21 mouse cellular contexts compared by ENCODE assay signal in genomic region chr10:4670053-4670452, GRCm38 (mm10). TPM values are rescaled to one million over a fixed set of nuclear protein-coding genes. Genes with fewer than 3 reads are reported as not detected.
DNase-seq lines count a peak whose midpoint lies in the region; TF ChIP-seq lines count a peak whose summit lies in the region.
"Had no signal": no experiment of that assay in that cellular context is flagged by ENCODE, and none has a peak within 500 bp of the region (broad histone marks: within the 10 kb centered on the region; RNA-seq: fewer than 3 reads in every experiment).

No protein-coding gene starts in this region.

- no peaks in the 10 kb centered on the region for H3K27me3 ChIP-seq in myocyte (ENCODE audit: control insufficient read depth, insufficient read depth, insufficient read length)
- H3K27me3 ChIP-seq: CH12.LX; embryonic facial prominence, embryonic 12.5 days; forebrain, embryonic 13.5 days; forebrain, embryonic 15.5 days had no signal

- TF ChIP-seq CTCF in gastrocnemius, adult 2 months (IDR thresholded peaks at IDR 0.05), result no peak

- no peak overlapping the region for H3K4me3 ChIP-seq in gastrocnemius, adult 2 months
- H3K4me3 ChIP-seq in myocyte, result no peak overlapping the region
- H3K4me3 ChIP-seq: embryonic facial prominence, embryonic 10.5 days; embryonic facial prominence, embryonic 12.5 days; forebrain, embryonic 13.5 days; forebrain, embryonic 15.5 days had no signal

- H3K4me2 ChIP-seq in myocyte (ENCODE audit: low read depth), result no peak overlapping the region
- H3K4me2 ChIP-seq: embryonic facial prominence, embryonic 12.5 days; forebrain, embryonic 13.5 days; forebrain, embryonic 15.5 days had no signal

- no peaks in the 10 kb centered on the region for H3K79me2 ChIP-seq in myocyte (ENCODE audit: control insufficient read depth, insufficient read depth)

- intact Hi-C loops in gastrocnemius, adult 2 months (cut with DNase I), result loop anchor here (5.0 kb wide), 2 partner anchors 42 to 48 kb away; no protein-coding TSS in a partner anchor

- no peak for TF ChIP-seq POLR2A in myocyte (IDR thresholded peaks at IDR 0.05; ENCODE audit: insufficient read length, low read depth)

- H3ac ChIP-seq in myocyte (ENCODE audit: control insufficient read depth, insufficient read length), result no peak overlapping the region

- H3K27ac ChIP-seq in gastrocnemius, adult 2 months, result peak overlapping the region; percentile 35; the same call in 1 of the 2 replicates
- H3K27ac ChIP-seq: embryonic facial prominence, embryonic 10.5 days; embryonic facial prominence, embryonic 12.5 days; forebrain, embryonic 13.5 days; forebrain, embryonic 15.5 days had no signal

- no peaks in the 10 kb centered on the region for H3K36me3 ChIP-seq in myocyte (ENCODE audit: control insufficient read depth, insufficient read depth)
- H3K36me3 ChIP-seq: embryonic facial prominence, embryonic 10.5 days; embryonic facial prominence, embryonic 12.5 days; forebrain, embryonic 15.5 days; G1E had no signal

- DNase-seq in gastrocnemius, adult 2 months, result peak; percentile 45
- no peak for DNase-seq in gastrocnemius, postnatal 10 days
- peak; percentile 44 for DNase-seq in gastrocnemius, postnatal 25 days
- no peak for DNase-seq in gastrocnemius, adult 8-10 months (ENCODE audit: low spot score in 2 of 2)
- no peak for DNase-seq in right cerebral cortex, postnatal 4 days
- DNase-seq: adrenal gland, adult 8-10 months; adrenal gland, postnatal 14 days; adrenal gland, postnatal 36 days; B cell, adult 2 months; cerebellum, adult 11-12 months; cerebellum, adult 2 months; cerebellum, adult 9-10 months; cerebellum, postnatal 10 days; cerebellum, postnatal 25 days had no signal

TF ChIP-seq in myocyte, 11 proteins besides CTCF, POLR2A, EP300 and RAD21:
- TF ChIP-seq POLR2AphosphoS2 (IDR thresholded peaks at IDR 0.05; ENCODE audit: insufficient read length, low read depth), result no peak
- TF ChIP-seq REST (IDR thresholded peaks at IDR 0.05; ENCODE audit: insufficient read depth, insufficient read length), result no peak
- no peak for TF ChIP-seq MAX (IDR thresholded peaks at IDR 0.05; ENCODE audit: low read depth)
- TF ChIP-seq USF1 (IDR thresholded peaks at IDR 0.05; ENCODE audit: low read depth), result no peak
- peak; percentile 55 to 82 (median 67) for TF ChIP-seq MYOG (IDR thresholded peaks at IDR 0.05; ENCODE audit: control insufficient read depth in 1 of 3, insufficient read depth in 1 of 3, insufficient read length in 2 of 3, low read depth in 2 of 3)
- no peak for TF ChIP-seq E2F4 (IDR thresholded peaks at IDR 0.05; ENCODE audit: insufficient read depth)
- no peak for TF ChIP-seq SRF (IDR thresholded peaks at IDR 0.05; ENCODE audit: control insufficient read depth, insufficient read length, low read depth)
- TF ChIP-seq TCF3 (IDR thresholded peaks at IDR 0.05; ENCODE audit: insufficient read length, low read depth), result peak; percentile 59
- TF ChIP-seq TCF12 (IDR thresholded peaks at IDR 0.05; ENCODE audit: insufficient read depth, poor library complexity, severe bottlenecking), result no peak
- peak; percentile 1 to 88 (median 80) for TF ChIP-seq MYOD1 (IDR thresholded peaks at IDR 0.05; ENCODE audit: control insufficient read depth in 1 of 3, insufficient read length in 2 of 3, low read depth in 2 of 3)
- TF ChIP-seq CEBPB (IDR thresholded peaks at IDR 0.05; ENCODE audit: insufficient read depth, poor library complexity, severe bottlenecking), result no peak

RNA-seq across cellular contexts. Expression of gene Esr1, which starts 58.7 kb away (rescaled TPM):
- 10 to 100 TPM; 30.6 to 46.5 TPM for total RNA-seq in gastrocnemius, adult 2 months (2021)
- 10 to 100 TPM; 34.5 to 39.0 TPM for total RNA-seq in gastrocnemius, postnatal 10 days (2021)
- 10 to 100 TPM; 30.8 to 37.8 TPM for total RNA-seq in gastrocnemius, postnatal 25 days (2021)
- total RNA-seq in gastrocnemius, adult 8-10 months (2022), result 10 to 100 TPM; 30.6 to 39.3 (median 33.9) TPM
- 3.6 TPM for polyA plus RNA-seq in myocyte (2012; fragmentation: generic; extraction: Trizol)
- polyA plus RNA-seq: forebrain, embryonic 13.5 days; G1E had no signal

Comparison
In these comparisons a context has a peak if more than half of its experiments do, and no peak if none do; other contexts are left out.
1. DNase-seq: peak in gastrocnemius, adult 2 months (single experiment) and gastrocnemius, postnatal 25 days (single experiment); none in gastrocnemius, postnatal 10 days (single experiment), gastrocnemius, adult 8-10 months (0 of 2) and right cerebral cortex, postnatal 4 days (single experiment).